Mouse (Mus musculus) heart, postnatal 4 days (tissue): ENCODE measurements around the gene Ift88. TPM values are rescaled to one million over a fixed set of nuclear protein-coding genes. Genes with fewer than 3 reads are reported as not detected.

ENCODE experiments used
- total RNA-seq, 2 experiments: library from RNA; stranded (reverse); gene quantifications; 2 replicates each; pipeline ENCODE4 v1.2.3; 2021

Ift88 gene
- total RNA-seq, 2 experiments from 2014 or later = 5.4 to 8.1 TPM

Other genes starting within 250 kb of the Ift88 start
- gene Cryl1, start 25.5 kb upstream of the Ift88 start, total RNA-seq = 1 to 10 TPM; 9.3 to 9.6 TPM
- 1 to 10 TPM; 5.6 to 7.0 TPM for gene Il17d, start 100.7 kb downstream of the Ift88 start, total RNA-seq
- gene Eef1akmt1, start 147.6 kb downstream of the Ift88 start, total RNA-seq = 10 to 100 TPM; 29.3 to 30.7 TPM
- 10 to 100 TPM; 19.9 to 21.9 TPM for gene Xpo4, start 241.4 kb downstream of the Ift88 start, total RNA-seq